Mouse (Mus musculus) MEL (cell line): ENCODE data around the gene Asxl2.

Experiments used
- CTCF ChIP-seq, 3 experiments: IDR thresholded peaks in 2 of 3; conservative IDR thresholded peaks in 1 of 3; 2 replicates each; pipeline ENCODE4 v1.5.1; 2011 to 2012; ENCODE audit warnings: low read length in 3 of 3, low read depth in 2 of 3, mild to moderate bottlenecking in 2 of 3, improper control_type of control experiment in 1 of 3, inconsistent platforms in 1 of 3, mixed read lengths in 1 of 3, moderate library complexity in 1 of 3; ENCODE audit not compliant: control insufficient read depth in 1 of 3, insufficient read depth in 1 of 3, poor library complexity in 1 of 3, severe bottlenecking in 1 of 3
- ELF1 ChIP-seq: IDR thresholded peaks from 2 replicates; pipeline ENCODE4 v1.6.1; 2014; ENCODE audit warnings: low read depth, mild to moderate bottlenecking, inconsistent platforms, low read length, improper control_type of control experiment, moderate library complexity
- MAFK ChIP-seq: IDR thresholded peaks from 2 replicates; pipeline ENCODE4 v1.6.1; 2011; ENCODE audit warnings: low read depth, mild to moderate bottlenecking, low read length, improper control_type of control experiment, borderline replicate concordance
- POLR2A ChIP-seq, 2 experiments: IDR thresholded peaks; 2 replicates each; pipeline ENCODE4 v1.6.1; 2011 to 2012; ENCODE audit warnings: low read length in 2 of 2, mild to moderate bottlenecking in 2 of 2, control low read depth in 1 of 2, improper control_type of control experiment in 1 of 2, low read depth in 1 of 2, moderate library complexity in 1 of 2; ENCODE audit not compliant: control insufficient read depth in 1 of 2, insufficient read depth in 1 of 2, poor library complexity in 1 of 2
- ZC3H11A ChIP-seq: IDR thresholded peaks from 2 replicates; pipeline ENCODE4 v1.6.1; 2012; ENCODE audit warnings: low read depth, mild to moderate bottlenecking, inconsistent platforms, low read length, improper control_type of control experiment

DNA sequence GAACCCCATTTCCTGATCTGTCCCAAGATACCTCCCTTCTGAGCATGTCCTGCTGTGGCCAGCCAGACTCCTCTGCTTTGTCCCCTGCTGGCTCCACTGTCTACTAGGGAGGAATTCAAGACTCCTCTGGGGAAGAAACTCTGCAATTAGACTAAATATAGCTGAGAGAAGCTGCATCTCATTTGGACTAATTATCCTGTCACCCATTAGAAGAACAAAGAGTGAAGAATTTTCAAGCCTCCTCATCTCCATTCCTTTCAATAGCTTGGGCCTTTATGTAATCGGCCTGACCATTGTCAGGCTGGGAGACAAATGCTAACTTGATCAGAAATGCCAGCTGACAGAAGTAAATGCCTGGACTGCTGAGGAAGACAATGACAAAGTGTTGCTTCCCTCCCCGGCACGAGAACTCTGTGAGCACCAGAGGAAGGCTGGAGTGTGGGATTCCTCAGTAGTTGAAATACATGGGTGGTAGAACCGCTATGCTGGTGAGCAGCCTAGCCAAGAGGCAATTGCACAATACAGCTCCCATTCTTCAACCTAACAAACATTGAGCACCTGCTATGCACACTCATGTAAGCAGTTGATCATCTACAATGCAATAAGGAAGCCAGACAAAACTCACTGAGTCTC, 92.1 kb downstream of the Asxl2 start:
- TF ChIP-seq POLR2A (IDR thresholded peaks at IDR 0.05; ENCODE audit: control insufficient read depth in 1 of 2, insufficient read depth in 1 of 2, low read depth in 1 of 2, low read length in 2 of 2, poor library complexity in 1 of 2) (no peak), CTCF (IDR thresholded peaks at IDR 0.05 in 2 of 3, conservative IDR thresholded peaks at IDR 0.05 in 1 of 3; ENCODE audit: control insufficient read depth in 1 of 3, insufficient read depth in 1 of 3, low read depth in 2 of 3, low read length in 3 of 3, poor library complexity in 1 of 3, severe bottlenecking in 1 of 3) (no peak), MAFK (no peak), ELF1 (no peak), ZC3H11A (no peak)
